Mouse (Mus musculus) heart, adult 11 months (tissue): ENCODE results near the gene Nhej1.

ENCODE experiments used
- DNase-seq: peaks from one replicate; pipeline ENCODE4 v3.0.0; 2022

Nhej1 gene

DNA sequence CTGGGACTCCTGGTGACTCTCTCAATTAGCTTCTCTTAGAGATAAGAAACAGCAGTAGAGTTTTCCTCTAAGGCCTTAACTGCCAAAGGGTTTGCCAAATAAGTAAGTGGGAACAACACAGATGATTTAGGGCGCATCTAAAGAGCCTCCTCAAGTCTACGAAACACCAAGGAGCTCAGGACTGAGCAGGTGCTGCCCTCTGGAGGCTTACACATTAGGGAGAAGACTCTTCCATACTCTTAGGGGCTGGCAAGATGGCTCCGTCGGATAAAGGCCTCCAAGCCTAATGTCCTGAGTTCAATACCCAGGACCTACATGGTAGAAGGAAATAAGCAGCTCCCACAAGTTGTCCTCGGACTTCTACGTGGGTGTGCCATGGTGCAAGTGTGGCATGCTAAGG is 151.4 kb downstream of the Nhej1 start:
- DNase-seq = no peak

DNA sequence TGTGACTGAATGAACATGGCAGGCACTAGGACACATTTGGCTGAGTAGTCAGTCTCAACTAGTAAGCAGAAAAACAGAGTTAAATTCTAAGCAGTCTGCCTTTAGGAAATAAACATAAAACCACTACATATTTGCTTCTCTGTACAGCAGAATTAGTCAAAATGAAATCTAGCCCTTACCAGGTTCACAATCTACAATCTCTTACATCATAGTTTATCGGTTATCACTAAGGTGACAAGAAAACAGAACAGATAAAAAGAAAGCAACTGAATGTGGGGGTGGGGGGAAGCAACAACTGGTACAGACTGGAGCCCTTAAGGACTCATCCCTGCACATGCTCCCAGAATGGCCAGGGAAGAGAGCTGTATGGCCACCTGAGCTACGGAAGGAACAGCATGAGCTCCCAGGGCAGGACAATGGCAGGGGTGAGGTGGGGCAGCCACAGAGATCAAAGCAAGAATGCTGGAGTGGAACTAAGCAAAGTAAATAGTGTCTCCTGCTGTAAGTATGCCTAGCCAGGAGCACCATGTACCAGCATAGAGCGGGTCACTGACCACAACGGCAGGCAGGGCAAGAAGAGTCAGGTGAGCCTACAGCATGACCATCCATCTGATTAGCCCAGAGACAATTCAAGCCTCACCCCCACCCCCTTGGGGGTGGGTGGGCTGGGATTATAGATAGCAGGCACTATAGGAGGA is 153.5 kb downstream of the Nhej1 start:
- DNase-seq = no peak

DNA sequence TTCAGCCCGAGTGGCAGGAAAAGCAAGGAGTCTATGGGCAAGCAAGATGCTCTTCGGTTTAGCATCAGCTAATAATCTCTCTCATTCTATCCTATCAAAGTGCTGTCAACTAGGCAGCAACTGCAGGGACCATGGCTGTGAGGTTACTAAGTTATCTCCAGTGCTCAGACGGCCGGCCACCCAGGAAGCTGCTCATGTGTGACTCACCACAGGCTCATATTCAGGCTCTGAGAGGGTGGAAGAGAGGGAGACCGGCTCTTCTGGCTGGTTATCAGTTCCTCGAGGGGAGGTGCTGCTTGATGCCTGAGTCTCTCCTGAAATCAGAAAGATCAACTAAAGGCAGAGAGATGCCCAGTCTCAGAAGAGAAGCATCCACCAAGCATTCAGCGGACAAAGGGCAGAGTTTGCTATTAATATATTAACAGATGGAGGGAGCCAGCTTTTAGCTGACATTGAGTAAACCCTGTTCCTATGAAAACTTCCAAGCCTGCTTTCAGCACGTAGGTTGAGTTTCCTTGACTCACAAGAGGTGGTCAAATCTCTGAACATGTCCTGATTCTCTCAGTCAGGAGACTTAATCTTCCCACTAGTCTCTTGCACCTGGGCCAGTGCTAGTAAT is 156.9 kb downstream of the Nhej1 start:
- DNase-seq = no peak

DNA sequence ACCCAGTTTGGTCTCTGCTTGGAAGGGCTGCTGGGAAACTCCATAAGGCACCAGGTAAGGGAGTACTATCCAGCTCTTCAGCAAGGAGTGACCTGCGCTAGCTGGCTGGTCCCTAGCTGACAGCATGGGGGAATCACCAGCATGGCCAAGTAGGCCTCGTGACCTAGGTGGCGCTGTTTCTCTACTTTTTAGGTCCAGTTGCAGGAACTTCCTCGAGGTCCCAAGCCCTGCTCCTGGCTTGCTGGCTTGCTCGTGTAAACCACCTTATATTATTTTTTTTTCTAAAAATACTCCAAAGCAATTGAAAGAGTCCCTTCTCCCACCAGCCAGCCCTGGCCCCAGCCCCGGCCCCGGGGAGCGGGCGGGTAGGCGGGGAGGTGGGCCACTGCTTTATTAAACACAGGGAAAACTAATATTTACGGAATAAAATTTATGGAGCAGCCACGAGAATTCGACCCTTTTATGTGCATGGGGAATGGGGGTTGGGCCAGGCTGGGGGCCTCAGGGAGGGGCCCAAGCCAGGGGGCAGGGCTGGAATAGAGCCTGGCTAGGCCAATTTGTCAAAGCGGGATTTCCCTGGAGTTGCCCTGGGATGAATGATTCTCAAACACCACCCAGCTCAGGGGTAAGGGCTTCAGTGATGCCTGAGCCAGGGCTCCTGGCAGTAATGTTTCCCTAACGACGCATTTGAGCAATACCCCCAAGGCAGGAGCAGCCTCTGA is 160.3 kb downstream of the Nhej1 start:
- DNase-seq = peak; percentile 94

DNA sequence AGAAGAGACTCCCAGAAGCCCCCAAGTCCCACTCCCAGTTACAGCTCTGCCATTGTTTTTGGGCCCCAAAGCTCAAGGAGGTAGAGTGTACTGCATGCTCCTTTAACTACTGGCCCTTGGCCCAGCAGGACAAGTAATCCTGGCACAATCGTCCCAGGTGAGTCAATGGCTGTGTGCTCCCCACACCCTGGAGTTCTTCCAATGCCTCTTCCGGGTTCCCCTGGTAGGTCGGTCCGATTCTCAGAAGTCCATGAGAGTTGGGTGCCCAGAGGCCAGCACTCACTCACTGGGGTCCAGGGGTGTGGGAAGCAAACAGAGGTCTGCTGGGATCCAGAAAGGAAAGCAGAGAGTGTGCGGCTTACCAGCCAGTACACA is 162.2 kb downstream of the Nhej1 start:
- no peak for DNase-seq

DNA sequence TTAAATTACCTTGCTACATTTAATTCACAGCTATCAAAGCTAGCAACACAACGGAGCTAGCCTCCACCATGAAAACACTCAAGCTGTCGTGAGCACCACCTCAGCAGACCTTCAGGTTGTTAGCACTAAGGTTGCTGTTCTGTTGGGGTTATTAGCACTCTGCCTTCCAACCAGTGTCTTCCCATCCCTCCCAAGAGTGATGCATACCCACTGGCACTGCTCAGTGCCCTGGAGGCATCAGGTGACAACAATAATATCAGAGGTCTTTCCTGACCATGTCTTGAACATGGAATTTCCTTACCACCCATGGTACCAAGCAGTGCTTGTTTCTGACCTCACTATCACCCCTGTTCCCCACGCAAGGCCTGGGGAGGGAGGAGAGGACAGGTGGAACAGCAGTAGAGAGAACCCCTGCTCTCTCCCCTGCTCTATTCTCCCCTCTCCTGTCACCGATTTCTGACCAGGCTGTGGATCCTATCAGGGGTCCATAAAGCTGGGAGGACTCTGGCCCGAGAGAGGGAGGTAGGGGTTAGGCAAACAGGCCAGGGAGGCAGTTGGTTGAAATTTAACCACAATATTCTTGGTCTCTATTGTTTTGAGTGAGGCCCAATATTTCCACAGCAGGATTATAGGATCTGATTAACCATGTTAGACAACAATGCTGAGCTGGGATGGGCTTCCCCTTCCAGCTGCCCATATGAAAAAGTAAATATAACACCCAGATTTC is 162.7 kb downstream of the Nhej1 start:
- no peak for DNase-seq

DNA sequence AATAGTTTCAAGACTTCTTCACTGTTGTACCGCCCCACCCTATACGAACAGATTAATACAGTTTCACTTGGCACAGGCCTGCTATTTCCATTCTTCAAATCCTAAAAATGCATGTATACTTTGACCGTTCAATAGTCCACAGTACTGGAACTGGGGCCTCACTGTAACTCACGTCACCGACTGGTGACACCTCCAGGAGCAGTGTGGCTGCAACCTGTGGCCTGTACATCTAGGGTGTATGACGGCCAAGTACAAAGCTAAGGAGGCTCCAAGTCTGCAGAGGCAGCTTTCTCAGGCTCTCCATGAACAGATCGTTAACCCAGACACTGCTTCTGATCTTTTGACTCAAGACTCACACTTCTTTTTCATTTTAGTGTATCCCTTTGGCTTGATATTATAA is 163.3 kb downstream of the Nhej1 start:
- no peak for DNase-seq

DNA sequence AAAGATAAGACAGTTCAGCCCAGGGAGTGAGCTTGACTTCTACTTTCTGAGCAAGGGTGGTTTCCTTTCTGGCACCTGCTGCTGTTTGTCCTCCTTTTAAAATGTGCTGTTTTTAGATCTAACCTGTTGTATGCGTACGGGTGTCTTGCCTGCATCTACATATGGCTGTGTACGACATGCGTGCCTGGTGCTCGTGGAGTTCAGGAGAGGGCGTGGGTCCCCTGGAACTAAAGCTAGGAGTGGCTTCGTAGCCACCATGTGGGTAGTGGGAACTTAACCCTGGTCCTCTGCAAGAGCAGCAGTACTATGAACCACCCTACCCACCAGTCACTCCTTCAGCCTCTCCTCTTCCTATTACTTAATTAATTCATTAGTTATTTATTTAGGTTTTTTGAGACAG is 164.9 kb downstream of the Nhej1 start:
- DNase-seq = peak; percentile 88

DNA sequence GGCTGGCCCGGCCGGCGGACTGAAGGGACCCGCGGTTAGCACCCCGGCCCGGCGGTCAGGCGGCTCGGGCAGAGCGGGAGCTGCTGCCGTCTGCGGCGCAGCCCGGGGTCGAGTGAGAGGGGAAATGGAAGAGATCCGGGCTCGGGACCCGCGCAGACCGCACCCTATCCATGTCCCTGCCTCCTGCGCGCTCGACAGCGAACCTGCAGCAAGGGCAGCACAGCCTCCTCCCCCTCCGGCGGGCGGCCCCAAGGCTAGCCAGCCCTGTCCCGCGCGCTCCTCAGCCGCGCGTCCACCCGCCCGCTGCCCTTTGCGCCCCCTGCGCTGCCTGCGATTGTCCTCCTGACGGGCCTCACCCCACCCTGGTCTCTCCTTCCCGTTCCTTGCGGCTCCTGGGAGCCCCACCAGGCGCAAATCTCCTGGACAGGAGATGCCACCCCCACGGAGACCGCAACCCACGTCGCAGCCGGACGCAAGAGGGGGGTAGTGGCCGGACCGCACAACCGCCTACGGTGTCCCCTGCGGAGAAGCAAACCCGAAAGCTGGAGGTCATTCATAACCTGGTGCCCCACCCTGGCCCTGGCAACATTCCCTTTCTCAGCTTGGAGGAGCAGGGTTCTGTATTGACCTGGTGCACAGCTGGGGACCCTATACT is 173.3 kb downstream of the Nhej1 start, which contains the start of gene Ihh:
Ihh (minus strand) TSS at position 117 of the 655 bp plus-strand sequence.
- DNase-seq = no peak

DNA sequence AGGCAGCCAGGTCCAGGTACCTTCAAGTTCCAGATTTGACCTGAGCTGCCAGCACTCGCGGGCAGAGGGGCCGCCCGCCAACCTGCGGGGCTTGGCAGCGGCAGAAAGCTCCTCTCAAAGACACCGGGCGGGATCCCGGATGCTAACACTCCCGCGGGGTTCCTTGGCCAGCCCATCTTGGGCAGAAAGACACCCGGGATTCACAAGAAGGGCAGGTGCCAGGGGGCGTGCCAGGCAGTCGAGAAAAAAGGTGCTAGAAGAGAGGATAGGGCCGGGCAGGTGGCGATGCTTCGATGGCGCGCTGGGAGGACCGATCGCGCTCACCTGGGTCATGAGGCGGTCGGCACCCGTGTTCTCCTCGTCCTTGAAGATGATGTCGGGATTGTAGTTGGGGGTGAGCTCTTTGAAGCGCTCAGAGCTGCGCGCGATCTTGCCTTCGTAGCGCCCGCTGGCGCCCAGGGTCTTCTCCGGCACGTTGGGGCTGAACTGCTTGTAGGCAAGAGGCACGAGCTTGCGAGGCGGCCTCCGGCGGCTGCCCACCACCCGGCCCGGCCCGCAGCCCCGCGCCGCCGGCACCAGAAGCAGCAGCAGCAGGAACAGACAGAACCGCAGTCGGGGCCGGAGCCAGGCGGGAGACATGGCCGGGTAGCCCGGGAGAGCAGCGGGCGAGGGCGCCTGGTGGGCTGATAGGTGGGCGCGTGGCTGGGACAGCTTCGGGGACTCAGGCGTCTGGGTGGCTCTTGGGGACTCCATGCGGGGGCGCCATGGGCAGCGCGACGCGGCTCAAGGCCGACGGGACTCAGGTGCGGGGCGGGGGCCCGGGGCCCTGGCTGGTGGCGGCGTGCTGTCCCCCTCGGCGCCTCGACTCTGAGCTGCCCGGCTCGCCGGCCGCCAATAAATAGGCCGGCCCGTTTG is 174.2 kb downstream of the Nhej1 start:
- no peak for DNase-seq

DNA sequence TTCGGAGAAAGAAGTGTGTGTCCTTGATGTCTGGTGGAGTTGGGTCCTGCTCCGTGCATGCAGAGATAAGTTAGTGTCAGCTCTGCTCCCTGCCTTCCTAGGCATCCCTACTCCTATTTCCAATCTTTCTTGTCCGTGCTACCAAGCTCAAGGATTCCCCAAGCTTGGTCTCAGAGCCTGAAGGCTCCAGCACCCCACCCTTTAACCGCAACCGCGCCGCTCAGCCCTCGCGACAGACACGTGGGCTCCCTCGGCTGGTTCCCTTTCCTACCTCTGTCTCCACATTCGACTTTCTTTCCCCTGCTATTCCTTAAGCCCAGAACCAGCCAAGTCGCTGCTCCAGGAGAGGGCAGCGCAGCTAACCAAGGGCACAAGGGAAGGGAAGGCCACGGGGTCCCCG is 174.9 kb downstream of the Nhej1 start:
- no peak for DNase-seq

DNA sequence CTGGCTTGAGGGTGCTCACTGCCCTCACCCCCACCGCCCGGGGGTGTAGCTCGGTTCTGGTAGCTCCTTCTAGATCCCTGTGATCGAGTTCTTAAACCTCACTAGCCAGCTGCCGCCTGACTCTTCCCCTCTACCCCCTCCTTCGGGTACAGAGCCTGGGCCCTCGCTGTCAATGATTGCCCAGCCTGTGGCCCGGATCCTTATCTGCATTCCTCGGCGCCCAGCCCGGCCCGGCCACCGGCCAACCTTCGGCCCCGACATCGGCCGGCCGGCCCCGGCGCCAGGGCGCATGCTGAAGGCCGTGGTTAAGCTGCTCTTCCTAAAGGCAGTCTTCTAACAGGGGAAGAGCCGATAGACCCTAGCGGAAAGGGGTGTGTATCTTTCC is 175.3 kb downstream of the Nhej1 start:
- peak; percentile 94 for DNase-seq

DNA sequence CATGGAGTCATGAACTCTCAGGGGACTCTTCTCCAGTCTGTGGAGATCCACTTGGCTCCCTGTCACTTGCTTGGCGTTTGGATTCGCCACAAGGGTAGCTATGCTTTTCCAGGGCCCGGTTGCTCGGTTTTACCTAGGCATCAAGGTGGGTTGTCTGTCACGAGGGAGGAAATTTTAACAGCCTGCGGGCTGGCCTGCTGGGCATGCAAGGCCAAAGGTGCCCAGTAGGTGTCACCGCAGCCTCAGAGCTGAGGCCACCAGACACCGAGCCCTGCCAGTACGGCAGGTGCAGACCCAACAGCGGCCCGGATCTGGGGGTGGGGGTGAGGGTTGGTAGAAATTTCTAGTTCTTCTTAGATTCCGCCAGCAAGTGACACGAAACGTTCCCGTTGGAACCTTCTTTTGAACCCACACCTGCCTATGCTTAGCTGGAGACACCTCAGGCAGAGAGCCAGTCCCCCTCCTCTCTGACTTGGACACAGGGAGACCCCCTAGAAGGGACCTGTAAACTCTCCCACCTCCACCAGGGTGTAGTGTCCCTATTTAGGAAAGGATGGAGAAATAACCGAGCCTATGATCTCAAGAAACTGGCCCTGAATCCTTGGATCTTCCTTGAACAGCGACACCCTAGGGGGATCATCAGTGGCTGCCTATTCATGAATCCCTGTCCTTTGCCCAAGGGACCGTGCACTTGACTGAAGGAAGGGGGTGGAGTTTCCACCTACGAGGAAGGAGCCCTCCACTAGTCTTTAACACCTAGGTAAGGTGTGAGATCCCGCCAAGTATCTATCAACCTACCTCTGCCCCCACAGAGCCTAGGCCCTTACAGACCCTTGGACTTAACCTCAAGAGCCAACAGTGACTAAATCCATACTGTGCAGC is 176.0 kb downstream of the Nhej1 start:
- peak; percentile 94 for DNase-seq

DNA sequence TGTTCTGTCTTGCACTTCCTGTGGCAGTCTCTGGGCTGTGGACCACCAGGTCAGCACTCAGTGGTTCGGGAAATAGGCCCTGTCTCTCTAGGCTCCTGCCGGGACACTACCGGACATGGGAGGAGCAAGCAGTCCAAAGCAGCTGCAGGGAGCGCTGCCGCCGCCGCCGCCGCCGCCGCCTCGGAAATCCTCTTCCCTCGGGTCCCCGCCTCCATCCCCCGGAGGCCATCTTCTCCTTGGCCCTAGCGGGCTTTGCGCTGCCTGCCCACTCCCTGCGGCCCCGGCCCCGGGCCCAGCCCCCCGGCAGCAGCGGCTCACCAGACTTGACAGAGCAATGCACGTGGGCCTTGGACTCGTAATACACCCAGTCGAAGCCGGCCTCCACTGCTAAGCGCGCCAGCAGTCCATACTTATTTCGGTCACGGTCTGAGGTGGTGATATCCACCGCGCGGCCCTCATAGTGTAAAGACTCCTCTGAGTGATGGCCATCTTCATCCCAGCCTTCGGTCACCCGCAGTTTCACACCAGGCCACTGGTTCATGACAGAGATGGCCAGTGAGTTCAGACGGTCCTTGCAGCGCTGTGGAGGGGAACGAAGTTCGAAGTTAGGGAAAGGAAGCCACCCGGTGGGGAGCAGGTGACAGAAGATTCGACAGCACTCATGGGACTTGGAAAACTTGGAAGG is 176.9 kb downstream of the Nhej1 start:
- peak; percentile 93 for DNase-seq

DNA sequence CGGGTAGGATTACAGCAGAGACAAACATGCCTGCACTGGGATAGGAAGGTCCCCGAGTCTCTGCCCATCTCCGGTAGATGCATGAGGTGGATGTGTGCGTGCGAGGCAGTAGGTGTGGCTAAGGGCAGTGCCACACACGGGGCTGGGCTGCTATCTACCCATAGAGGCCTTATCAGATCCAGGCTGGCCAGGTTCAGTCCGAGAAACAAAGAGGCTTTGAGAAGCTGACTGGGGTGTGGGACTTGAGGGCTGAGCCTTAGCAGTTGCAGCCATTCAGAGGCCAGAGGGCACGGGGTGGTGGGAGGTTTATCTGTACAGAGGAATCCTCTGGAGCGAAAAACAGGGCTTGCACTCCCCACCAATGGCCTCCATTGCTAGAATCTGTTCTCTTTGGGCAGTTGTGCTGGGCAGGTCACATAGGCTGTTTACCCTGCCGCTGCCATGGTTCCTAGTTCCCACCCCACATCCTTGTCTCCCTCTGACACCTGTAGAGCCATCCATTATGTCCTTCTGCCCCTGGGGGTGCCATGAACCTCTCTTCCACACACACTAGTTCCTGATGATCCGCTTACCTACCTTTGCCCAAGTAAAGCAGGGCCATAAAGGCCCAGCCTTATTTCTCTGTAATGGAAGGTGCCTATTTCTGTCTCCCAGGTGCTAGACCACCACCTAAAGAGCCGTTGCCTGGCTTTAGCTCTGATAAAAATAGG is 183.2 kb downstream of the Nhej1 start:
- DNase-seq = no peak

DNA sequence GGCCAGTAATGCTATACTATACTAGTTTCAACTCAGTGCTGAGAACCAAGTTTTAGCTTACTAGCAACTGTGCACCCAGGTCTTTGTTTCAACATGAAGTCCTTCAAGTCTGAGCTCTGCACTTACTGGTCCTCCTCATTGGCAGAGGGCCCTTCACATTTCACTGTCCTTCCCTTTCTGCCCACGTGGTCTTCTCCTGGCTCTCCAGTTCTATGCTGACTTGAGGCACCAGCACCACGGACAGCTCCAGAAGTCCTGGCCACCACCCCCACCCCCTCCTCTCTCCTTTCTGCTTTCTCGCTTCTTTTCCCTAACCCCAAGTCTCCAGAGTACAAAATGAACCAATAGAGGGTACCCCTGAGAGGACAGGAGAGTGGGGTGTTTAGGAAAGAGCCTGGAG is 185.2 kb downstream of the Nhej1 start:
- DNase-seq = no peak

DNA sequence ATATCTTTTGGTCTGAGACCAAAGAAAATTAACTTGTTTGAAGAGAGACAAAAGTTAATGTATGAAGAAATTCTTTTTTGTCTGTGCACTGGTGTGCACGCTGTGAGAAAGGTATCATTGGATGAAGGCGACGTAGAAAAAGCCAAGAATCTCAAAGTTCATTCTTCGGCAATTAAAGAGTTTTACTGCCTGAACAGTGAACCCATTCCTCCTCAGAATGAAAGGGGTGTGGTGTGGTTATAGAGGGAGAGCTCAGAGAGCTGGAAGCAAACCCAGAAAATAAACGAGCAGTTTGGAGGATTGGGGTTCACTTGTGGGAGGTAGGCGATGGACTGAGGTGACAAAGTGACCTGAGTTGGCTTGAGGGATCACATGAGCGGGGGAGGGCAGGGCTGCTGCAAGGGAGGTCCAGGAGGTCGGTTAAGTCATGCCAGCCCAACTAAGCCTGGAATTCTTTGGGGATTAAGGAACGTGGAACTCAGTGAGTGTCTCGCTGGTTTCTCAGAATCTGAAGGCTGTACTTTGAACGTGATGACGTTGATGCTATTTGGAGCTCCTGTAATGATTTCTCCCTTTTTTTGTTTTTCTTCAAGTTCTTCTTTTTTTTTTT is 188.7 kb downstream of the Nhej1 start:
- DNase-seq = no peak

DNA sequence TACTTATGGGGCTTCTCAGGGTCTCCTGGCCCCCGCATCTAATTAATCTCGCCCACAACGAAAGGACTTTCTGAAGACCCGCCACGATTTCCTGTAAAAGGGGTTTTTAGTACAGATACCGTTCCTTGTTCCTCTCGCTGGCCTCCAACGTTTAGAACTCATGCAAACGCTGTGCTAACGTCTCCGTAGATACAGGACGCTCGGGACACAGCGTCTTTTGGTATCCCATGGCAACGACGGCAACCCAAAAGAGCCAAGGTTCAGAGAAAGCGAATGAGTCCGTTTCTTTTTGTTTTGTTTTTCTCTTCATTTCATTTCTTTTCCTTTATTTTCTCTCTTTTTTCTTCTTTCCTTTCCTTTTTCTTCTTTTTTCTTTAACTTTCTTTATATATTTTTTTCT is 189.6 kb downstream of the Nhej1 start, which contains the start of gene Cfap65:
Cfap65 (minus strand) TSS at position 198 of the 400 bp plus-strand sequence.
- DNase-seq = no peak
